Mouse (Mus musculus) megakaryocyte, embryonic 14.5 days (primary cell): ENCODE data around the gene Gm17651.

Experiments
- FLI1 ChIP-seq: IDR thresholded peaks from 2 replicates; pipeline ENCODE4 v1.6.1; 2012; ENCODE audit warnings: low read length, inconsistent platforms, mixed read lengths
- GATA1 ChIP-seq: IDR thresholded peaks from 3 replicates; pipeline ENCODE4 v1.6.1; 2012; ENCODE audit warnings: mixed read lengths, low read length, inconsistent platforms, borderline replicate concordance

- no peak for TF ChIP-seq GATA1
- no peak for TF ChIP-seq FLI1
Observed at GRCm38 (mm10) chr3:97665525-97665924, 9.0 kb downstream of the Gm17651 start.
